Mouse (Mus musculus) embryonic facial prominence, embryonic 14.5 days (tissue): ENCODE measurements at regions not wholly inside any gene's neighbourhood (a gene's known extent, or its start where the extent isn't known, plus 50 kb on each side); places are given as distances from the start of the nearest gene placed in this dataset.

ENCODE experiments used
- ATAC-seq: fragments of 200-750 bp; cut with Nextera tagmentation; 2 replicates; pipeline ENCODE4 v1.8.0; 2017; ENCODE audit warnings: low read depth, moderate number of reproducible peaks, moderate TSS enrichment
- DNase-seq: peaks from one replicate; pipeline ENCODE4 v3.0.0-alpha.2; 2015; ENCODE audit warnings: low spot score
- H3K27ac ChIP-seq: fragments of 300-500 bp; sonication (generic); replicated peaks from 2 replicates; pipeline ENCODE4 v1.5.1; 2014; ENCODE audit warnings: low read depth, mild to moderate bottlenecking, low read length, moderate library complexity
- H3K27me3 ChIP-seq: fragments of 300-500 bp; sonication (generic); replicated peaks from 2 replicates; pipeline ENCODE4 v1.6.1; 2014; ENCODE audit warnings: low read length; ENCODE audit not compliant: control insufficient read depth, insufficient read depth
- H3K36me3 ChIP-seq: fragments of 300-500 bp; sonication (generic); 2 replicates; pipeline ENCODE4 v1.6.1; 2014; ENCODE audit warnings: low read length, mixed read lengths; ENCODE audit not compliant: control insufficient read depth, insufficient read depth
- H3K4me1 ChIP-seq: fragments of 300-500 bp; sonication (generic); 2 replicates; pipeline ENCODE4 v1.6.1; 2014; ENCODE audit warnings: antibody characterized with exemption, low read length; ENCODE audit not compliant: control insufficient read depth, insufficient read depth
- H3K4me2 ChIP-seq: fragments of 300-500 bp; sonication (generic); 2 replicates; pipeline ENCODE4 v1.6.1; 2014; ENCODE audit warnings: low read depth, mild to moderate bottlenecking, low read length, moderate library complexity, mixed read lengths
- H3K4me3 ChIP-seq: fragments of 300-500 bp; sonication (generic); 2 replicates; pipeline ENCODE4 v1.5.1; 2014; ENCODE audit warnings: low read depth, mild to moderate bottlenecking, low read length
- H3K9ac ChIP-seq: fragments of 300-500 bp; sonication (generic); 2 replicates; pipeline ENCODE4 v1.6.1; 2014; ENCODE audit warnings: low read depth, mild to moderate bottlenecking, low read length, moderate library complexity, mixed read lengths
- H3K9me3 ChIP-seq: fragments of 300-500 bp; sonication (generic); 2 replicates; pipeline ENCODE4 v1.6.1; 2016; ENCODE audit warnings: low read length; ENCODE audit not compliant: control insufficient read depth
- WGBS: fragments of 180-500 bp; shearing (Covaris S2); extraction: QIAGEN DNeasy Blood & Tissue Kit; methylation state at CpG from one replicate; pipeline ENCODE4 v1.1.7; 2014; 5-methylcytosine and 5-hydroxymethylcytosine counted together

DNA sequence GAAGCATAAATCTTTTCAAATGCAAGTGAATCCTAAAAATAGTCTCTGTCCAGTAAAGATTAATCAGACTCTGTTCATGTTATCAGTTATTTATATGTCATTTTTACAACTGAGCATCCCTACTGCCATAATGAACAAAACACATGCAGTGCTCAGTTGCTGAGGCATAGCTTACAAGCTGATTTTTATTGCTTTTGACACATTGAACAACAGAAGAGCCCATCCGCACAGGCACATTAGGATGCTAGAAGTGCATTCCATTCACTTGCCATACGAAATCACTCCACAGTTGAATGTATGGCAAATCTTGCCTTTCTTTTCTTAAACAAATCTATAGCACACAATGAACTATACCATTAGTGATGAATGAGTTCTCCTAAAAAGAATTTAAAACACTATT is 636.2 kb upstream of the Bche start:
- Histone ChIP-seq H3K4me2 (no peak overlapping the region), H3K4me1 (no peaks in the 10 kb centered on the region), H3K4me3 (no peak overlapping the region), H3K9ac (no peak overlapping the region), H3K9me3 (no peaks in the 10 kb centered on the region), H3K27me3 (no peaks in the 10 kb centered on the region), H3K27ac (no peak overlapping the region), H3K36me3 (no peaks in the 10 kb centered on the region)
- WGBS: 61% methylated on average over 2 of the region's 2 CpGs
- peak; percentile 29 for DNase-seq
- ATAC-seq: no peak
